Mouse (Mus musculus) inflammation-experienced regulatory T-cells, adult 6 months (primary cell): ENCODE measurements around the gene Bcat1. TPM values are rescaled to one million over a fixed set of nuclear protein-coding genes. Genes with fewer than 3 reads are reported as not detected.

ENCODE experiments used
- ATAC-seq: one replicate; pipeline ENCODE4 v1.8.0; 2017
- polyA plus RNA-seq, 3 experiments: library from polyadenylated mRNA; unstranded; fragments of 100-300 nt; shearing (Covaris generic); gene quantifications; one replicate each; pipeline ENCODE4 v1.2.1; 2017

The Bcat1 gene
- polyA plus RNA-seq, 3 experiments from 2014 or later = 13.7 to 17.8 (median 14.5) TPM

DNA sequence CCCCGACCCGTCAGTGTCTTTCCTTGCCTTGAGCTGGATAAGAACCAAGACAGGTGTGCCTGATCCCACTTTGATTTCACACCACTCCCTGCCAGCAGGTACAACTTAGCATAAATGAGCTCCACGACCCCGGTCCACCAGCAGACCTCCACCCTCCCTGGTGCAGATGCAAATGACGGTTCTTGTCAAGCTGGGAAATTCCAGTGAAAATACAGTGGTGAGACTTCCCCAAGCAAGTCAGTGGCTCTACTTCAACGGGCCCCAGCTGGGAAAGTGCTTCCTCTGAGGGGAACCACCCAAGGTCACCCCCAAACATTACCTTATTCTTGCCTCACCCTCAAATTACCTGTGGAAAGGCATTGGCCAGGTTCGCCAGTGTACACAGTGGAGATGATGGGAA is 16.0 kb upstream of the Bcat1 start:
- ATAC-seq = no peak

DNA sequence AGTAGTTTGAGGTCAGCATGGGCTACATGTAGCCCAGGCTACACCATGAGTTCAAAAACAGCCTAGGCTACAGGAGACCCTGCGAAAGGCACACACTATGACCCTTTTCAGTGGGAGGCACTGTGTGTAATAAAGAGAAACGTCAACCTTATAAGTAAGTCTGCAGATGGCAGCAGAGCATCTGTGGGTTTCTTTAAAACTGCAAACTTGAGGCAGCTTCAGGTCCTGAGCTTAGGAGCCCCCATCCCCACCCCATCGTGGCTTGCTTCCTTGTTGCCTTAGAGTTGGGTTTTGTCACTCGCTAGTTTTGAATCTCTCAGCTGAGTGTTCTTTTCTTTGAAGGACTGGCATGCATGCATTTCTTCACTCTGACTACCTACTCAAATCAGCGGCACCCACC is 14.9 kb upstream of the Bcat1 start:
- ATAC-seq = no peak

DNA sequence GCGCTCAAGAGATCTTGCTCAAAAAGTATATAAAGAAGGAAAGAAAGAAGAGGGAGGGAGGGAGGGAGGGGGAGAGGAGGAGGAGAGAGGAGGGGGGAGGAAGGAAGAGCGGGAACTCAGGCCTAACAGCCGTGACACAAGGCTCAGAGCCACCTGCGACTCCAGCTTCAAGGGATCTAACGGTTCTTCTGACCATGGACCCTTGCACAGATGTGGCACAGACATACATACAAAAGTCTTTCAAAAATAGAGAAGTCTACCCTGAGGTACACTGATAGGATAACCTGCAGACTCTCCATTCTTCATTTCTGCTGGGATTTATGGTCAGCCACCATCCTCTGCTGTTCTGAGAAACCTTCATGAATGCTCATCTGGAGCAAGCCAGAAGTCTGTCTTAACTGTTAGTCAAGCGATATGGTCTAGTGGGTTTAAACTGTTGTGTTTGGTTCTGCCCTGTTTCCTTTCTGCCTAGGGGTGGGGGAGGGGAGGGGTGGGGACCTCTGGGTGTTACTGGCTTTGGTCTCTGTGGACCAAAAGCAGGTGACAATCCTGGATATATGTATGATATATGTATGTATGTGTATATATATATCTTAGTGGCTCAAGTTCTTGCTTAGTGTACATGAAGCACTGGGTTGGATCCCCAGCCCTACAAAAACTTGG is 14.3 kb upstream of the Bcat1 start:
- ATAC-seq = no peak

DNA sequence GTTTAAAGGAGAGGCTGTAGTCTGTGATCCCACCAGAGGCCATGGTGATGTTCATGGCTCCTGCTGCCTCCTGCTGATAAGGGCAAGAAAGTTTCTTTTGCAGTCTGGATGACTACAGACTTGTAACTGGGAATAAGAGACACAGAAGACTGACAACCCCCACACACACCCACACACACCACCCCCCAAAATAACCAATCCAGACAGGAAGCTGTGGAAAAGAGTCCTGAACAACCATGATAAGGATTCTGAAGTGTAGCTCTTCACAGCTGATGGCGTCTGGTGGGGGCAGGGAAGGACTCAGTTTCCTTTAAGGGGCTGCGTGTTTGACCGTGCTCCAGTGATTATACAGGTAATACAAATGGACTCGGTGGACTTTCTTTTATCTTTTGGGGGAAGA is 13.4 kb upstream of the Bcat1 start:
- no peak for ATAC-seq

DNA sequence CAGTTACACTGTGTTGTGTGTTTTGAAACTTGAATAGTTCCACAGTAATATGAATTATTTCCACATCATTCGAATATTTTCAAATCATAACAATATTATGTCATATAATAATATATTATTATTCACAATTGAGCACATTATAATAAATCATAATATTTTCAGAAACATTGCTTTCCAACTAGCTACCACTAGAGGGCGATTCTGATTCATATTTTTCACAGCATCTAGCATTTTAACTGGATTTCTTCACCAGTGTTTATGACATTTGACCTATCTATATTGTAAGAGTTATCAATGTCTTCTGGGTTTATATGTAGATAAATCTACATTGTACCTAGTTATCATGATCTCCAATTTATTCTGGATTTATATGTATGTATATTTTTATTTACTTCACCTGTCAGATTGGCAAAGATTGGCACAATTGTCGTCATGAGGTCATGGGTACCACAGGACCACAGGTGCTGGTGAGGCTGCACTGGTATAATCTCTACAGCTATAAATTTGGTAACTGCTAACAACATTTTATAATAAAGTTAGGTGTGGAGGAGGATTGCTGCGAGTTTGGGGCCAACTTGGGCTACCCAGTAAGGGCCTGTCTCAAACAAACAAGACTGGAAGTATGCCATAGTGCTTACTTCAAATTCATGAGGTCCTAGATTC is 12.6 kb upstream of the Bcat1 start:
- ATAC-seq = peak; percentile 41

DNA sequence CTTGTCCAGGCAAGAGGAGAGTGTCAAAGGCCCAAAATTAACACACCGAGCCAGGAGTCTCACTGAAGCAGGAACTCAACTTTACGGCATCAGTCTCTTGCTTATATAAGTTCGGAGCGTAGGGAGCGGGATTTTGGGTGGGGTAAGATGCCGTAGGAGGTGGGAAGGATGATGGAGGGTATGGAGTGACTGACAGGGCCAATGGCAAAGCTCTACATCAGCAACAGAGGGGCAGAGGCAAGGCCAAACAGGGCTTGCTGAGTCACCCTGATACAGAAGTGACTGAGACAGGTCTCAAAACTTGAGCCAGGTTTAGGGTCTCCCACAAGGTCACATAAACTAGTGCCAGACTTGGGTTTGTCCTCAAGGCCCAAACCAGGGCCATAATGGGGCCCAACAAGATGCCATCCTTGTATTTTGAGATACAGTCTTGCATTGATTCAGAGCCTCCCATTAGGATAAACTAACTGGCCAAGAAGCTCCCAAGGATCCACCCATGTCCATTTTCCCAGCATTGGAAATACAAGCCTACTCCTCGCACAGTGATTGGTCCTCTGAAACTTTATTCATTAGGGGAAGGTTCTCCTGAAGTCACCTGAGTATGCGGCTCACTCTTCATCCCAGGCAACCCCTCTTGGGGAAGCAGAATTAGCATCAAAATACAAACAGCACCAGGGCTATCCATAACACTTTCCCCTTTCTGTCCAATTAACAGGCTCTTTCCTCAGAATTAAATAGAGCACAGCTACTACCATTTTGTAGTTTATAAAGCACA is 8.5 kb upstream of the Bcat1 start:
- no peak for ATAC-seq

DNA sequence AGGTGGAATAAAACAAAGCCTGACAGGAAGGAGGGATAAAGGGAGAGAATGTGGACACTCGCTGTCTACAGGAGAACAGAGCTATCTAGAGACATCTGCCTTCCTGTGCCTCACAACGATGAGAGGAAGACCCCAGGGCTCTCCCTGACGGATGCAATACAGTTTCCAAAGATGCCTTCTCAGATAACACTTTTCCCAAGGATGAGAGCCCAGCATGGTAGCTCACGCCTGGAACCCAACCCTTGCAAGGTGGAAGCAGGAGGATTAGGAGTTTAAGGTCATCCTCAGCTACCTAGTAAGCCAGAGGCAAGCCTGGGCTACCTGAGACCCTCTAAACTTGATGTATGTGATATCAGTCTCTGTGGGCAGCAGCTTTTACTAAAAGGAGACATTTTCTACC is 5.7 kb upstream of the Bcat1 start:
- no peak for ATAC-seq

DNA sequence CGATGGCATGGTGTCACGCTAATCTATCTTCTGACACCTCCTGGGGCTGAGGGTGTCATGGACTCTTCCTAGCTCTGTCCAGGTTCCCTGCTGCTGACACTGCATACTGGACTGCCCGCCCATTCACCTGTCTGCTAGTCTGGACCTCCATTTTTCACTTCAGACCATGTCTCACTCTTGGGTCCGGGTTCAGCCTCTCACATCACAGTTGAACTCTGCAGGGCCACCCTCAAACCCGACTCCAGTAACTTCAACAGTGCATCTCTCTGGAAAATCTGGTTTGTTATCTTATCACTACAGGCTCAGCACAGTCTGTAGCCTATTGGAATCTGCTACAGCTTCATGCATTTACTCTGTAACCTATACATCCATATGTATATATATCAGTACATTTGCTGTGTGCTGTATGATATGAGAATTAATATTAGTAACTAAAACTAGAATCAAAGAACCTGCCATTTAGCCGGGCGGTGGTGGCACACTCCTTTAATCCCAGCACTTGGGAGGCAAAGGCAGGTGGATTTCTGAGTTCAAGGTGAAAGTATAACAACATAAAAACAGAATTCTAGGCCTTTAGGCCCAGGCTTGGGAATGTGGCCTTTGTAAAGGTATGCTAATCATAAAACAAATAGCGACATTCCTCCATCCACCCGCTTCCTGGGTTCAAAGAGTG is 3.2 kb upstream of the Bcat1 start:
- ATAC-seq = no peak

DNA sequence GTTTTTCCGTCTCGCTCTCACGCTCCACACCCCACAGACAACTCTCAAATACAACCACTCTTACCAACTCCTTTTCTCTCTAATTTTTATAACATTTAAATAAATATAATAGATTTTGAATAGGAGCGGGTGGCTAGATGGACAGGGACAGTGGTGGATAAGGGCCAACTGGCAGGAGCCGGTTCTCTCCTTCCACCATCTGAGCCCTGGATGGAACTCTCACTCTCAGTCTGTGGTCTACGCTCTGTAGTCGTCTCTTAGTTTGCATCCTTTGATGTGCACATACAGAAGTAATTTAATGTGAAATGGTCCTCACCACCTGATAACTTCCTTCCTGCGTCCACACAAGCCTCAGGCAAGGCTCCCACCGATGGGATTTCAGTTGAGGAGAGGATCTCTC is 302 bp upstream of the Bcat1 start:
- ATAC-seq = no peak

DNA sequence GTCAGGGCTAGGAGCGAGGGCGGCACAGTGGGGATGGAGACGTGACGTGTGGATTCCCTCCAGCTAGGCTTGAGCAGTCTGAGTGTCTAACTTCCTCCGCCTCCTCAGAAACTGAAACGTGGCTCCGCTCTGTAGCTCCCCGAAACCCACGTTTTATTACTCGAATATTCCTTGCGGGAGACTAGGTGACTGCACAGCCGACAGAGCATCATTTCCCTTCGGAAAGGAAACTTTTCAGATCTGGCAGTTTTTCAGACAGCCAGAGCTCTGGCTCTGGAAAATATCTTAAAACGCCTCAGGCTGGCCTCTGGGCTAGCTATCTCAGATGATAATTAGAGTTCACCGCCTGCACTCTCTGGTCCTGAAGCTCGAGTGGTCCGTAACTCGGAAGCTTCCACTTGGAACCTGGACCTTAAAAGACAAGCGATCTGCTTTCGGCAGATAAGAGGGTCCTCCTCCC is 866 bp downstream of the Bcat1 start:
- peak; percentile 62 for ATAC-seq

DNA sequence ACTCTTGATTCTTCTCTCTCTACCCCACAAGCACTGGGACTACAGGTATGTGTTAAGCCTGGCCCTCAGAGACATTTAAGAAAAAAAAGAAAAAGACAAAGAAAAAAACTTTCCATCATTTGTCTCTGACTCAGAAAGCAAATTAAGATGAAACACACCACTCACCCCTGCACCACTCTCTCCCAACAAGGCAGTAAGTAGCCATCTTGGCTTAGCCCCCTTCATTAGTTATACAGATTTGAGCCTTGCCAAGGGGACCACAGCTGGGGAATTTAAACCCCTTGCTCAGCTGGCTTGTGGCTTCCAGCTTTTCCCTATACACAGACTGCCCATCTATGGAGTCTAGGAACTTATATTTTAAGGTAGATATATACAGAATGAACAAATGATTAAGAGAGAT is 1.5 kb downstream of the Bcat1 start:
- peak; percentile 32 for ATAC-seq

DNA sequence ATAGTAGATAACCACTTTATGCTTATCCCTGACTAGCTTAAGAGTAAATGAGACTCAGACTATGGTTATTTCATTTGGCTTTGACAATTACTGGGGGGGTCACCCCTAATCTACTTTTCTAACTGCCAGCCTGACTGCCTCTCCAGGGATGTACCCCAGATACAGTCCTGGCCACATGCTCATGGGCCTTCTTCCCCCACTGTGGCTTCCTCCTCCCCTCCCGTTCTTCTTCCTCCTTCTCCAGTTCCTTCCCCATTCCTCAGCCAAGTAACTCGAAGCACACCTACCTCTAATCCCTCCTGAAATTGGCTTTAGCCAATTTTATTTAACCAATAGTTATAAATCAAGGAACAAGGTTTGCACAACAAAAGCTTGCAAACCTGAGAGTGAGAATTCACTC is 6.1 kb downstream of the Bcat1 start:
- no peak for ATAC-seq

DNA sequence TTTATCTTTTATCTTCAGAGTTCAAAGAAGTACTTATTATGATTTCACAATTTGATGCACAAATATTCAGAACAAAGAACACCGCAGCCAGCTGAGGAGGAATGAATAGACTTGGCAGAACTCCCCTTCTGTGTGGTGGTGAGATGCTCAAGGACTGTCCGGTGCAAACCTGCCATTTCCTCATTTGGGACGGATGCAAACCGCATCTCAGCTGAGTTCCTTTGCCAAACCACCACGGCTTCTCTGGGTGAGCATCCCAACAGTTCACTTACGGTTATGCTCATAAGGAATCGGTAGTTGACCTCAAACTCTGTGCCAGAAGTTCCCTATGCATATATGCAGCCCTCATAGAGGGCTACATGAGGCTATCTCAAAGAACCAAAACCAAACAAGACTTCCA is 6.6 kb downstream of the Bcat1 start:
- ATAC-seq = no peak

DNA sequence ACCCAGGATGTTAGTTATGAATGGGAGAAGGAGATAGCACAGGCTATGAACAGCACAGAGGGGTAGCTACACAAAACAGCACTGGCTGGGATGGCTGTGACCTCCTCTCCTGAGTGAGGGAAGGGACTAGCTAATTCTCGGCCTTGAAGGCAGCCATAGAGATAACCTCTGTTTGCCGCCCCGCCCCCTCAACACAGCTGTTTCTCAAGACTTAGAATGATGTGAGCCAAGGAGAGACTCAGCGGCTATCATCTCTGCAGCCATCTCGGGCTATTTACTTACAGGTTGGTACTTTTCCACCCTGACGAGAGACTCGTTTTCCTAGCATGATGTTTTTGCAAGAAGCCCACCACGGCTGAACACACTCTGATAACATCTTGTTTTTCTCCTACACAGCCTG is 8.3 kb downstream of the Bcat1 start:
- ATAC-seq = no peak

DNA sequence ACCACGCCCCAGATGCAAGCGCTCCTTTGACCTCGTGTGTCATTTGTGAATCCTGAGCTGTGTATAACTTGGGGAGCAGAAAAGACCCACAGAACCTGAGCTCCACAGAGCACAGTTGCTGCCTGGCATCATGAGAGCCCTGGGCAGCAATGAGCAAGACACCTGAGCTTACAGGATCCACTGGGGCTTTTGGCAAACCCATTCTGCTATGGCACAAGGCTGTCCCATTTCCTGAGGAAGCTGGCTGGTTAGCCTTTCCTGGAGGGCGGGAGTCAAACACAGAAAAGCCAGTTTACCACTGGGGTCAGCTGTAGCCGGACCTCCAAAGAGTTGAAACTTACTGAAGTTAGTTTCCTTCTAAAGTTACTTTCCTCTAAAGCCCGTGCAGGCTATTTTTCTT is 9.6 kb downstream of the Bcat1 start:
- no peak for ATAC-seq

DNA sequence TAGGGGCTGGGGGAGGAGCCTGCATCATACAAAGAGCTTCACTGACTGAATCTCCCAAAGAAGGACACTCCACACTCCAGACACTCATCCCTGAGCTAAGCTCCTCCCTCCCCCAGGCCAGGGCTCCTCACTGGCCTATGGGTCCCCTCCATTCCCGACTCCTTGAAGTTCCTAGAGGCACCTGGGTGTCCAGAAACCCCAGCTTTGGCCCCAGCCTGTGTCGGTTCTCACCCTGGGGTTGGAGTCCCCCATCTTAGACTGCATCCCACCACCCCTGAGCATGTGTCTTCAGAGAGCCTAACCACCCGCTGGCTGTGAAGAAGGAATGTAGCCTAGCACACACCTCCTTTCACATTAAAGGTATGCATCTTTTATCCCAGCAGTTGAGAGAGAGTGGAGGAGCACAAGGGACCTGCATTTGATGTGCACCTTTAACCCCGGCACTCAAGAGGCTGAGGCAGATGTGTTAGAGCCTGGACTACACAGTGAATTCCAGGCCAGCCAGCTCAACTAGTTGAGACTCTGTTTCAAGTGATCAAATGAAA is 10.6 kb downstream of the Bcat1 start:
- no peak for ATAC-seq

DNA sequence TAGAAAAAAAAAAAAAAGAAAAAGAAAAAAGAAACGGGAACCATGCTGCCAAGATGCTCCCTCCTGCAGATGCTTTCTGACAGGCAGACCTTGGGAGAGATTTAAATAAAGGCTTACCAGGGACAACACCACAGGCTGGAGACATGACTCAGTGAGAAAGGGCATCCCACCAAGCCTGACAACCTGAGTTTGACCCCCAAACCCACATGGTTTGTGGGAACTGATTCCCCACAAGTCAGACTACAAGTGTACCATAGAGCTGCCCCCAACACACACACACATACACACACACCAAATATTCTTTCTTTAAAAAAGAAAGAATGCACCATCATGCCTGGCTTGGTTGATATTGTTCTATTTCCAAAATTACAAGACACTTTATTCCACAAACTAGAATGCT is 11.9 kb downstream of the Bcat1 start:
- ATAC-seq = no peak

DNA sequence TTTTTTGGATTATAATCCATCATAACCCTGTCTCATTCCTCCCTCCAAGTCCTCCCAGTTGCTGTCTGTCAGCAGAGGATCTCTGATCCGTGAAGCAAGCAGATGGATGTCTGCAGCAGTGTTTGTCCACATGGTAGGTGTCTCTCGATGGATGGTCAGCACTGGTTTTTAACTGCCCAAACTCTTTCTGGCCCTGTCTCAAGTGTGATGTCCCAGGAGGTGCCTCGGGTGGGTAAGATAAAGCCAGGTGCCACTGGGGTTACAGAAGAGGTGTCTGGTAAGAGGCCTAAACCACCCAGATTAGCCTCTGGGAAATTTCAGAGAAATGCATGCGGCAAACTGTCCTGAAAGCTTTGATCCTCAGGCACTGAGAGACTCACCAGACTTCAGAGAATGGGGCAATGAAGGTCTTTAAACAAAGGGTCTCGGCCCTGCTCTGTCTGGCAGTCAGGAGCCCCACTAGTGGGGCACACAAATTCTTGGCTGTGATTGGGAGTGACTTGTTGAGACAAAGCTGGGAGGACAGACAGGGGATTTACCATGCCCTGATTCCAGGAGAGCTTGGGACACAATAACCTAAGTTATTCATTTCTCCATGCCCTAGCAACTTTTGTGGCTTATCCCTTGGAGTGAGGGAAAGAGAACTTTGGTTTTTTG is 12.6 kb downstream of the Bcat1 start:
- no peak for ATAC-seq

DNA sequence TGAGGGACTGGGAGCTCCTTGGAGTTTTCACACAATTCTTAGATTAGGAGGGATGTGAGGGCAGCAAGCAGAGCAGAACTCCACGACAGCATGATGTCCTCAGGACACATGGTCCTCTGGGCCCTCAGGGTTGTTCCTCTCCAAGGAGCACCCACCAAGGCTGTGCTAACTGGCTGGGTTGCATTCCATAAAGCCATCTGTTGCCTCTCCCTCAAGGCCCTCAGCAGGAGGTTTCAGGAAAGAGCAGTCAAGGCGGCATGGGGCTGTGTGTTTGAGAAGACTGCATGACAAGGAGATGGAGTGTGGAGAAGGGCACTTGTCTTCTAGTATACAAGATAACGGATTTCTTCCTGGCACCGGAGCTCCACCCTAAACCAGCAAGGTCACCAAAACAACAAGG is 13.2 kb downstream of the Bcat1 start:
- no peak for ATAC-seq

DNA sequence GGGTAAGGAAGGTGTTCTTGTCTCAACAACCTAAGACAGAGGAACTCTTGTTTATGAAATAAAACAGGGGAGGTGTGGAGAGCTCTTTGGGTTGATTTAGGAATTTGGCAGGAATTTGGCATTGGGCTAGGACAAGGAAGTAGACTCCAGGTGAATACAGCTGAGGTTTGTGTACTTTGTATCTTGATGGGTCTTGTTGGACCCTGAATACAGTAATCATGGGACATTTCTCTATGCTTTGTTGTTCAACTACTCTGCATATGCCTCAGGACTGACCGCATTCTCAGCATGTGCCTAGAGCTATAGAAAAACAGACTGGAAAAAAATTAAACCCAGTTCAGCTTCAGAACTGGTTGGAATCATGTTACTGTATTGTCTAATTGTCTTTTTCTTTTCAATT is 14.6 kb downstream of the Bcat1 start:
- no peak for ATAC-seq

DNA sequence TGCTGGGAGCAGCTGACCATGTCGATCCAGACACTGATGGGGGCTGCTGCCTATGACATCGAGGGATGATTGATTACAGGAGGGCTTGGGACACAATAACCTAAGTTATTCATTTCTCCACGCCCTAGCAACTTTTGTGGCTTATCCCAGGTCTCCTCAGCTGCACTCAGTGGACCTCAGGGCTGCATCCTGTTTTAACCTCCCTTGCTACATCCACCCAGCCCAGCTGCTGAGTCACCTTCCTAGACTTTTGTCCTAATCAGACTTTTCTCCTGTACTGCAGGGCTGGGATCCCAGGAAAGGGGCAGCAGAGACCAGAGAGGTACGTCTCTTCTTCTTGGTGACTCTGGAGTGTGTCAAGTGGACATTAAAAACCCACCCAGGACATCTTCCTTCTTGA is 19.9 kb downstream of the Bcat1 start:
- no peak for ATAC-seq

DNA sequence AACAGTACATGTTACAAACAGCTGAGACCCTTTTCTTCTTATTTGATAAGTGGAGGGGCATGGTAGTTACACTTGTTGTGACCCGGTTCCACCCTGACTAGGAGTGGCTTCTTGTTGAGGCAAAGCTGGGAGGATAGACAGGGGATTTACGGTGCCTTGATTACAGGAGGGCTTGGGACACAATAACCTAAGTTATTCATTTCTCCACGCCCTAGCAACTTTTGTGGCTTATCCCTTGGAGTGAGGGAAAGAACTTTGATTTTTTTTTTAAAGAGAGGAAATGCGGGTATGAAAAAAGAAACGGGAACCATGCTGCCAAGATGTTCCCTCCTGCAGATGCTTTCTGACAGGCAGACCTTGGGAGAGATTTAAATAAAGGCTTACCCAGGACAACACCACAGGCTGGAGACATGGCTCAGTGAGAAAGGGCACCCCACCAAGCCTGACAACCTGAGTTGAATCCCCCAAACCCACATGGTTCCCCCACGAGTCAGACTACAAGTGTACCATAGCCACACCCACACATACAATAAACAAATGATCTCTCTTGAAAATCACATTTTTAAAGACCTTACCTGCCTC is 20.6 kb downstream of the Bcat1 start:
- ATAC-seq = no peak
